Mouse (Mus musculus) MEL (cell line): ENCODE results near the gene Cetn4.

ENCODE experiments used
- CHD1 ChIP-seq: IDR thresholded peaks from 2 replicates; pipeline ENCODE4 v1.6.1; 2012; ENCODE audit warnings: low read depth, mild to moderate bottlenecking, inconsistent platforms, low read length, improper control_type of control experiment
- CTCF ChIP-seq, 3 experiments: IDR thresholded peaks in 2 of 3; conservative IDR thresholded peaks in 1 of 3; 2 replicates each; pipeline ENCODE4 v1.5.1; 2011 to 2012; ENCODE audit warnings: low read length in 3 of 3, low read depth in 2 of 3, mild to moderate bottlenecking in 2 of 3, improper control_type of control experiment in 1 of 3, inconsistent platforms in 1 of 3, mixed read lengths in 1 of 3, moderate library complexity in 1 of 3; ENCODE audit not compliant: control insufficient read depth in 1 of 3, insufficient read depth in 1 of 3, poor library complexity in 1 of 3, severe bottlenecking in 1 of 3
- ETS1 ChIP-seq: IDR thresholded peaks from 2 replicates; pipeline ENCODE4 v1.6.1; 2012; ENCODE audit warnings: low read depth, mild to moderate bottlenecking, inconsistent platforms, low read length, improper control_type of control experiment, moderate library complexity
- GATA1 ChIP-seq: IDR thresholded peaks from 2 replicates; pipeline ENCODE4 v1.6.1; 2011; ENCODE audit warnings: low read depth, low read length, improper control_type of control experiment
- HCFC1 ChIP-seq: IDR thresholded peaks from 2 replicates; pipeline ENCODE4 v1.6.1; 2012; ENCODE audit warnings: low read depth, mild to moderate bottlenecking, inconsistent platforms, low read length, improper control_type of control experiment, moderate library complexity
- POLR2A ChIP-seq, 2 experiments: IDR thresholded peaks; 2 replicates each; pipeline ENCODE4 v1.6.1; 2011 to 2012; ENCODE audit warnings: low read length in 2 of 2, mild to moderate bottlenecking in 2 of 2, control low read depth in 1 of 2, improper control_type of control experiment in 1 of 2, low read depth in 1 of 2, moderate library complexity in 1 of 2; ENCODE audit not compliant: control insufficient read depth in 1 of 2, insufficient read depth in 1 of 2, poor library complexity in 1 of 2
- UBTF ChIP-seq: IDR thresholded peaks from 2 replicates; pipeline ENCODE4 v1.6.1; 2012; ENCODE audit warnings: low read depth, mild to moderate bottlenecking, inconsistent platforms, low read length, improper control_type of control experiment, moderate library complexity, borderline replicate concordance; ENCODE audit not compliant: insufficient read depth
- ZKSCAN1 ChIP-seq: IDR thresholded peaks from 2 replicates; pipeline ENCODE4 v1.6.1; 2012; ENCODE audit warnings: low read depth, mild to moderate bottlenecking, inconsistent platforms, low read length, improper control_type of control experiment, moderate library complexity
- ZMIZ1 ChIP-seq: IDR thresholded peaks from 2 replicates; pipeline ENCODE4 v1.6.1; 2012; ENCODE audit warnings: low read depth, mild to moderate bottlenecking, inconsistent platforms, low read length, improper control_type of control experiment, moderate library complexity
- ZNF384 ChIP-seq: IDR thresholded peaks from 2 replicates; pipeline ENCODE4 v1.6.1; 2012; ENCODE audit warnings: low read depth, mild to moderate bottlenecking, inconsistent platforms, low read length, improper control_type of control experiment

- no peak for TF ChIP-seq ZKSCAN1
- TF ChIP-seq ETS1, result no peak
- TF ChIP-seq ZNF384, result no peak
- no peak for TF ChIP-seq CTCF (IDR thresholded peaks at IDR 0.05 in 2 of 3, conservative IDR thresholded peaks at IDR 0.05 in 1 of 3; ENCODE audit: control insufficient read depth in 1 of 3, insufficient read depth in 1 of 3, low read depth in 2 of 3, low read length in 3 of 3, poor library complexity in 1 of 3, severe bottlenecking in 1 of 3)
- no peak for TF ChIP-seq CHD1
- TF ChIP-seq GATA1, result no peak
- no peak for TF ChIP-seq POLR2A (IDR thresholded peaks at IDR 0.05; ENCODE audit: control insufficient read depth in 1 of 2, insufficient read depth in 1 of 2, low read depth in 1 of 2, low read length in 2 of 2, poor library complexity in 1 of 2)
- no peak for TF ChIP-seq ZMIZ1
- no peak for TF ChIP-seq HCFC1
- TF ChIP-seq UBTF, result no peak
These were observed 53.0 kb downstream of the Cetn4 start for GRCm38 (mm10) chr3:37259331-37259999.
